Mouse (Mus musculus) MEL-GATA-1-ER (cell line): ENCODE results near the gene Otud7a.

Experiments
- DNase-seq: peaks from one replicate; pipeline ENCODE4 v3.0.0-alpha.2; 2012; ENCODE audit warnings: low read depth; ENCODE audit errors: extremely low read depth

The Otud7a gene

DNA sequence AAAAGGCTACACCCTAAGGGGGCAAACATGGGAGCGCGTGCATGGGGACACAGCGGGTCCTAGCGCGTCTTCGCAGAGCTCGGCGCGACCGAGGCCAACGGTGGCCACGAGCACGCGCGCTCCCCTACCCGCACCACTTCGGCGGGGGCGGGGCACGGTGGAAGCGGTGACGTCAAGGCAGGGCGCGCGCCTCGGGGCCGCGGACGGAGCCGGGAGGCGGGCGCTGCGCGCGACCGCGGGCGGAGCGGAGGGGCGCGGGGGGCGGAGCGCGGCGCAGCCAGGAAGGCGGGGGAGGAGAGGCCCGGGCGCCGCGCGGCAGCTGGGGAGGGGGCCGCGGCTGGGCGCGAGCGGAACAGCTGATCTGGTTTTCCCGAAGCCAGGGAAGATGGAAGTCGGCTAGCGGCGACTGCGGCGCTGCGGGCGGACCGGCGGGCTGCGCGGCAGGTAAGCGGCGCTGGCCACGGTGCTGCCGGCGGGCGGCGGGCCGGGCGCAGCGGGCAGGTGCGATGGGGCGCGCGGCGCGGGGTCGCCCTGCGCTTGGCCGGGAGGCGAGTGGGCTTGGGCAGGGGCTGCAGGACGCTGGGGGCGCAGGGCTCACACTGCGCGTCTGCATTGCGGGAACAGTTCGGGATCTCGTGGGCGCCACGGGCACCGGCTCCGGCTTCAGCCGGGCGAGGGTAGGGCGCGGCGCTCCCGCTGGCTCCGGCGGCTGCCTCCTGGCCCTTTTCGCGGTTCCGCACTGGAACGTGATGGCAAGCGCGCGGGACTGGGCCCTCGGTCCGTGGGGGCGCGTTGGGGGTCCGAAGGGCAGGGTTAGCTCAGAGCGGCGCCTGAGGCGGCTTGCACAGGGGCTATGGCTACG is at the start of gene Otud7a:
TSS of gene Otud7a (plus strand) at position 268 of the 862 bp plus-strand sequence.
- DNase-seq, result no peak

GRCm38 (mm10) chr7:63405988-63406387 is 38.6 kb upstream of the Otud7a start:
- no peak for DNase-seq

GRCm38 (mm10) chr7:63445346-63445700 is 772 bp downstream of the Otud7a start:
- no peak for DNase-seq

DNA sequence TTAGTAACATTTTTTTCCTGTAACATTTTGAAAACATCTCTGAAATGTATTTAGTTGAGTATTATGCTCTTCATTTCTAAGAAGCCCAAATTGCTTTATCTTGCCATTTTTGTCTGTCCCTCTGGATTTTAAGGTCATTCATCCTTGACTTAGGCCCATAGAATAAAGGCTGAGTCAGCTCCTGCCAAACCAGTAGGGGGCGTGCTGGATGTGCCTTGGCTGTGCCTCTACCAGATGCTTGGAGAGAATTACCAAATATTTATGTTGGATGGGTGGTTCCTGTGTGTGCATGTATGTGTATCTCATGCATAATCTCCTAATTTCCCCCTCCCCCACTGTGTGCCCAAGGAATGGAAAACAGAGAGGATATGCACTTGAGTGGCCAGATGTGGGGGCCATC is 2.4 kb downstream of the Otud7a start:
- DNase-seq, result no peak

DNA sequence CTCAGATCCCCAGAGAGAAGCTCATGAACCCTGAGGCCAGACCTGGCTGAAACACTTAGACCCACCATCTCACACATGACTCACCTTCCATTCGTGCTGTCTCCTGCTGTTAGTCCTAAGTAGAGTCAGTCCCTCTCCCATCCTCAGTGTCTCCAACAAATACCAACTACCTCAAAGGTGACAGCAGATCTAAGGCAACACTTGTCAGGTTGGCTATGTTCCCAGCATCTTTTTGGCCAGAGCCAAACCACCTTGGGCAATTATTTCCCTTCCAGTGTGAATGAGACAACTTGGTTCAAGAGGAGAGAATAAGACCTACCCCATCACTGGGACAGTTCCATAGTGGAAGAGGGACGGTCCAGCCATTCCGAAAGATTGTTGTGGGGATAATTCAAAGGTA is 10.7 kb downstream of the Otud7a start:
- no peak for DNase-seq

DNA sequence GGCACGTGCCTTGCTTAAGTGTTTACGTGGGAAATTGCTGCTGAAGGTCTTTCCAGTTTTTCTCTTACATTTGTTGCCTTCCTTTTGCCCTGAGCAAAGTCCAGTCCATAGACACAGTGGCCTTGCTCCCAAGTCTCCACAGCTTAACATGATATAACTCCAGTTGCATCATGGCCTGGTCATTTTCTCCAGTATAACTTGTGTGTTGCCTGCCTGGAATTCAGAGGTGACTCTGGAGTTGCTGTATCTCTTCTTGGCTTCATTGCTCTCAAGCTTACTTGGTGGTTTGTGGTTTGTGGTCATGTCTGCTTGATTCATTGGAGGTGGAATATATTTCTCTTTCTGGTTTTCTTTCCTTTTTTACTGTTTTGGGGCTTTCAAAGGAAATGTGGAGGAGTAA is 17.7 kb downstream of the Otud7a start:
- no peak for DNase-seq

DNA sequence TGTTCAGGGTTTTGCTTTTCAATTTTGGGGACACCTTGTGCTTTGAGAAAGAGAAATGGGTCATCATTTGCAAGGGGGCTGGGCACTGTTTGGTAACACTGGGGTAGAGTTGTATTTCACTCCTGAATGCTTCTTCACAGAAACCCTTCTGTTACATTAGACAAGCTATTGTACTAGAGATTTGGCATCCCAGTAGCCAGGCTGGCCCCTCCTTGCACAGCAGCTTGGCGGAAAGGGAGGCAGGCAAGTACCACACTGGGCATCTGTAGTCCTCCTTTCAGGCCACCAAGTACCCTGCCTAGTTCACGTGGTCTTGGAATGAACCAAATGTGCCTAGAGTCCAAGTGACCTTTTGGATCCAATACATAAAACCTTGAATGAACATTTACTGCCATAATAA is 18.1 kb downstream of the Otud7a start:
- DNase-seq, result no peak

- DNase-seq, result no peak
Measured at GRCm38 (mm10) chr7:63466729-63467128, 22.2 kb downstream of the Otud7a start.

- no peak for DNase-seq
Measured at GRCm38 (mm10) chr7:63468258-63468657, 23.7 kb downstream of the Otud7a start.

GRCm38 (mm10) chr7:63483091-63483490 is 38.5 kb downstream of the Otud7a start:
- no peak for DNase-seq

- DNase-seq, result no peak
Measured at GRCm38 (mm10) chr7:63497051-63497547, 52.5 kb downstream of the Otud7a start.

DNA sequence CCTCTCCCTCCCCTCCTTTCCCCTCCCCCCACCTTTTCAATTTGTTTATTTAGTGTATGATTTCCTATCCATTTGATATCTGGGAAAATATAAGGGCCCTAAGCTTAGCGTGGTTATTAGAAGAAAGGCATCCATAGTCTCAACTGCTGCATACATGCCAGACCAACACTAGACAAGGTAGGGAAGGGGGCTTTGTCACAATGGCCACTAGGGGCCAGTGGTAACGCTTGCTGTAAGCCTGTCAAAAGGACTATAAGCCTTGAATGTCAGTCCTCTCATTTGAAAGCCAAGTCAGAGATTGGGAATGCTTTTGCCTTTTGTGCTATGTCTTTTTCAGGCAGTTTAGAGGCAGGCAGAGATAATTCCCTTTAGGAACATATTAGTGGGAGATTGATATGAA is 59.7 kb downstream of the Otud7a start:
- DNase-seq, result no peak

DNA sequence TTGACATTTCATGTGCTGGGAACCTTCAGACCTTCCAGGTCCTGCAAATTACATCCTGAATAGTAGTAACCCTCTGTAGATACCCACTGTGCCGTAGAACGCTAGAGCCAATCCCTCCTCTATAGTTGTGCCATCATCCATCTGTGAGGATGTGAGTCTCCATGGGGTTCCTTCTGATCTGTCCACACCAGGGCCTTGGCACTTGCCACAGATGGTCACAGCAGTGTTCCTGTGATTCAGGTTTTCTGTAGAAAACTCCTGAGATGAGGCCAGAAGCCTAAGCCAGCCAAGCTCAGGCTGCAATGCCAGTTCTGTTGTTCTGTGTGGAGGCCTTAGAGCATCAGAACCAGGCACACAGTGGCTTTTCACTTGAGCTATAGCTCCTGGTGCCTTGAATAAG is 63.5 kb downstream of the Otud7a start:
- DNase-seq, result no peak

- no peak for DNase-seq
Measured at GRCm38 (mm10) chr7:63509825-63510224, 65.3 kb downstream of the Otud7a start.

DNA sequence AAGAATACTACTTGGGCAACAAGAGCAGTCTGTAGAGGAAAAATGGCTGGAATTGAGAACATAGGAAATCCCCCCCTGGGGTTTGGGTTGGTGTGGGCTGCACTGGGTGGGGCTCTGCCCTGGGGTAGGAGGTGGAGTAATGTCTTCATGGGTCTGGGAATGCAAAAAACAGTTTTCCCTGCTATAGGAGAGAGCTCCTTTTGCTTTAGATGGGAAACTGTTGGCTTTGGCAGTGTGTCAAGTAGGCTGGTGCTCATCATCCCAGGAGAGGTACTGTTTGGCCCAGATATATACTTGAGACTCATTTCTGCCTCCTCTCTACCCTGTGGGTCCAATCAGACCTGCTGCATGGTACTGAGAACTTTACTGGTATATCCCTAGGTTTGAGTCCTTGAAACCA is 66.9 kb downstream of the Otud7a start:
- no peak for DNase-seq

- no peak for DNase-seq
Measured at GRCm38 (mm10) chr7:63512561-63512960, 68.0 kb downstream of the Otud7a start.

DNA sequence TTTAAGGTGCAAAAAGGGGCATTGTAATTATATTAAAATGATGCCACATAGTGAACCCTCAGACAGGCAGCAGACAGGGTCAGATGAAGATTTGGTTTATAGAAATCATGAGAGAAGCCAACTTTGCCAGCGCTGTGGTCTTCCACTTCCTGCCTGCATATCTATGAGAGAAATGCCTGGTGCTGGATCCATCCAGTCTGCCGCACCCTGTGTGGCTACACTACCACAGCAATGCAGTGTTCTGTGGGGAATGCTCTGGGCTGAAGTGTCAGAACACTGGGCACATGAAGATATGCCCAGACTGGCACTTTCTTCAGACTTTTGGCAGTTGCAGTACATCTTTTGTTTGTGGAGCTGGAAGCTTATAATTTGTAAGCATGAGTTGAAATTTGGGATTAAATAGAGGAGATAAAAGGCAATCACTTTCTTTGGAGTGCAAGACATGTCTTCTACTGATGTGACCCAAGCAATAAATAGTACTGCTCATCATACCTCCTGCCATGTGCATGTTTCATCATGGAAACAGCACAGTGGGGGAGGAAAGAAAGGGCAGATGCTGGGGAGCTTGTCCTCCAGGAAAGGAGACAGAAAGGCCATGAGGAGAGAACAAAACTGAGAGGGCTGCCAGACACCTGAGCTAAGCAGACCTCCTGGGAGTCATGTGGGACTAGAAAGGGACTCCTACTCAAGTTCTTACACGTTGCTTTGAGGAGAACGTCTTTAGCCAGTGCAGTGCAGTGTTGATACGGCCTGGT is 71.8 kb downstream of the Otud7a start:
- DNase-seq, result no peak

DNA sequence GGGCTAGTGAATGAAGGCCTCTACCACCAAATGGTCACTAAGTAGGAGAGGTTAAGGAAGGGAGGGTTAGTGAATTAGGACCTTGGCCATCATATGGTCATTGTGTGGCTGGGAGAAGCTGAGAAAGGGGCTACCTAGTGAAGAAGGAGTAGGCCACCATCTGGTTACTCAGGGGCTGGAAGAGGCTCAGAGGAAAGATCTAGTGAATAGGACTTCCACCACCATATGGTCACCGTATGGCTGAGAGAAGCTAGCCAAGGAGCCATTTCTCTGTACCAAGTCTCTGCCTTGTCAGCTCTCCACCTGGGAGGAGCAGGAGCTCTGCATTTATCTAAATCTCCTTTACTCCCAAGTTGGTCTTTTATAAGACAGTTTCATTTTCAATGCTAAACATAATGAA is 75.7 kb downstream of the Otud7a start:
- no peak for DNase-seq

GRCm38 (mm10) chr7:63522403-63522802 is 77.9 kb downstream of the Otud7a start:
- no peak for DNase-seq

GRCm38 (mm10) chr7:63523051-63523450 is 78.5 kb downstream of the Otud7a start:
- DNase-seq, result no peak

DNA sequence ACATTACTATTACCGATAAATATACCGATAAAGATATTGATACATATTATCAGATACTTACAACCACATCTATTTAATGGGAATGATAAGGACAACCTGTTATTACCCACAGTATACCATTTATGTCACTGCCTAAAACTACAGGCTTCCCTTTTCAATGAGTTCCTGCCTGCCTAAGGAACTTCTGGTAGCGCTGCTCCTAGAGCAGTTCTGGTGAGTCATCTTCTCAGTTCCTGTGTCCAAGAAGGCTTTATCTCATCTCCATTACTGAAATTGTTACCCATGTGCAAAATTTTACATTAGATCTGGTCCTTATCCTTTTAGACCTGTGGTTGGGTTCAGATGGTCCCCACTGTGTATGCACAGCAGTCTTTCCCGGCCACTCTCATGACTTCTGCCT is 95.7 kb downstream of the Otud7a start:
- no peak for DNase-seq

GRCm38 (mm10) chr7:63554457-63554856 is 109.9 kb downstream of the Otud7a start:
- DNase-seq, result no peak

DNA sequence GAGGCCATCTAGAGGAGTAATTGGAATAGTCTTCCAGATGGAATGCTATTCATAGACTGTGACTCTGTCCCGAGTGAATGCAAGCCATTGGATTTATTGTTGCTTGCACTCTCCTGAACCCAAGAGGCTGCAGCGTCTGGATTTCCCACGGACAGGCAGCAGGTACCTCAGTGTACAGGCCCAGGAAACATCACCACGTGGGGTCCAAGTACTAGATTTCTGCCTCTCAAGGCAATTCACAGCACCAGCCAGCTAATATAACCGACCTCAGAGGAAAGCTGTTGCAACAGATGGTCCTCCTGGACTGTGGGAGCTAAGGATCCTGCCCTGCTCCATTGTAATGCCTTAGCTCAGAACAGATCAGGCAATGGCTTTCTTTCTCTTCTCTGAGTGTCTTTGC is 111.8 kb downstream of the Otud7a start:
- DNase-seq, result no peak
